Mouse (Mus musculus): Measurements from ENCODE around the gene Rab25.

Rab25 gene

GRCm38 (mm10) chr3:88541622-88542401 is 6.3 kb downstream of the Rab25 start:
- no peak for DNase-seq

GRCm38 (mm10) chr3:88540085-88540484 is 8.0 kb downstream of the Rab25 start:
- no peak for DNase-seq

- DNase-seq: no peak
Observed at GRCm38 (mm10) chr3:88539397-88539796, 8.7 kb downstream of the Rab25 start.

GRCm38 (mm10) chr3:88538271-88539145 is 9.6 kb downstream of the Rab25 start:
- DNase-seq: no peak

- DNase-seq: no peak
Observed at GRCm38 (mm10) chr3:88537146-88537545, 11.0 kb downstream of the Rab25 start.

- DNase-seq: no peak
Observed at GRCm38 (mm10) chr3:88536103-88536930, 11.8 kb downstream of the Rab25 start.

GRCm38 (mm10) chr3:88535527-88535926 is 12.6 kb downstream of the Rab25 start:
- no peak for DNase-seq

- no peak for DNase-seq
Observed at GRCm38 (mm10) chr3:88535005-88535404, 13.1 kb downstream of the Rab25 start.

GRCm38 (mm10) chr3:88533706-88534105 is 14.4 kb downstream of the Rab25 start:
- no peak for DNase-seq

- DNase-seq: peak in 1 of 2 experiments; percentile 50
Observed at GRCm38 (mm10) chr3:88532689-88533511, 15.2 kb downstream of the Rab25 start.

GRCm38 (mm10) chr3:88532299-88532674 is 15.8 kb downstream of the Rab25 start, which contains the start of gene Mex3a:
TSS of gene Mex3a (plus strand) at chr3:88532395.
- DNase-seq: no peak

- DNase-seq: peak; percentile 94 to 95
Observed at GRCm38 (mm10) chr3:88531348-88532298, 16.5 kb downstream of the Rab25 start.

- no peak for DNase-seq
Observed at GRCm38 (mm10) chr3:88530082-88530864, 17.8 kb downstream of the Rab25 start.

GRCm38 (mm10) chr3:88529204-88530000 is 18.7 kb downstream of the Rab25 start:
- DNase-seq: no peak

GRCm38 (mm10) chr3:88528646-88529045 is 19.5 kb downstream of the Rab25 start:
- DNase-seq: no peak

GRCm38 (mm10) chr3:88527565-88527964 is 20.5 kb downstream of the Rab25 start:
- no peak for DNase-seq

- peak; percentile 62 to 63 for DNase-seq
Observed at GRCm38 (mm10) chr3:88526157-88527131, 21.7 kb downstream of the Rab25 start.

- no peak for DNase-seq
Observed at GRCm38 (mm10) chr3:88525021-88525420, 23.1 kb downstream of the Rab25 start.
